Mouse (Mus musculus): Measurements from ENCODE around the gene Olfr1449. TPM values are rescaled to one million over a fixed set of nuclear protein-coding genes. Genes with fewer than 3 reads are reported as not detected.
"Not testable (repeated sequence)": the region's sequence is repeated elsewhere in the genome, so short reads cannot be mapped to it uniquely, and the experiment has no call there.

Olfr1449 gene
- not detected for total RNA-seq (2021)
- long read RNA-seq, result 0 reads

DNA sequence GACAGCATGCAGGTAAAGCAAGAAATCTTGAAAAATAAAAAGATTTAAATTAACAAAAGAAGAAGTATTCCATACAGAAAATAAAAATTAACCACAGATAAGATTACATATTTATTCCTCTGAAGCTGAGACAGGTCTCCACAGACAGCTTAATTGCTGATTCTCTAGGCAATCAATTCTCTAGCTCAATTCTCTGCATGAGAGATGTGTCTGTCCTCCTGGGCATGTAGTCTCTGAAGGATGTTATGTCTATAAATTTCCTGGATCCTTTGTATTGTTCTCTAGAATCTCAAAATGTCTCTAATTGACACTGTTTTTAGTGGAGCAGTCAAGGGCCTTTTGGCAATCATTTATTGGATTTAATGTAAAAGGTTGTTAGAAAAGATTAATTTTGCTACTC lies at the start of gene Olfr1449:
Olfr1449 (plus strand) TSS at position 301 of the 400 bp plus-strand sequence.
- no peak for DNase-seq (ENCODE audit: low spot score in 2 of 2)

GRCm38 (mm10) chr19:12883555-12883954 lies 47.1 kb upstream of the Olfr1449 start, which contains the start of gene Olfr1445:
Gene Olfr1445 (plus strand): TSS chr19:12883855.
- no peak for DNase-seq (ENCODE audit: low spot score in 2 of 2)

- DNase-seq (ENCODE audit: low spot score in 2 of 2), result no peak
Observed at GRCm38 (mm10) chr19:12893424-12893823, 37.2 kb upstream of the Olfr1449 start, which contains the start of gene Olfr1446. Gene Olfr1446 (minus strand): TSS chr19:12893524.

GRCm38 (mm10) chr19:12903643-12904042 lies 27.0 kb upstream of the Olfr1449 start, which contains the start of gene Olfr1447:
Gene Olfr1447 (minus strand): TSS chr19:12903743.
- DNase-seq (ENCODE audit: low spot score in 2 of 2), result no peak

DNA sequence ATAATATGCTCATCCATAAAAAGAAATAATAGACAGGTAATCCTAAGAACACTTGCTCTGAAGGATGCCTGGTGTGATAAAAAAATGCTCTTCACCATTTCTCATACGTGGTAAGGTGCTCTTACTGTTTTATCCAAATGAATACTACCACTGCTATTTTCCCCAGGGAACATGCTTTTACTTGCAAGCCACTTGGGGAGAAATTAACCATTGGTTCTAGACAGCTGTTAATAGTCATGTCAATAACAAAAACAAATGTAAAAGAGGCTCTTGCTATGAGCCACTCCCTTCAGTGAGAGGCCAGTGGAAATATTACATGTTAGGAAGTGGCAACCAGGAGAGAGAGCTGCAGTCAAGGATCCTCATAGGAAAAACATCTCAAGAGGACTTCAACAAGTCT lies 6.3 kb upstream of the Olfr1449 start, which contains the start of gene Olfr1448:
Olfr1448 (minus strand) TSS at position 101 of the 400 bp plus-strand sequence.
- DNase-seq (ENCODE audit: low spot score in 2 of 2), result no peak

DNA sequence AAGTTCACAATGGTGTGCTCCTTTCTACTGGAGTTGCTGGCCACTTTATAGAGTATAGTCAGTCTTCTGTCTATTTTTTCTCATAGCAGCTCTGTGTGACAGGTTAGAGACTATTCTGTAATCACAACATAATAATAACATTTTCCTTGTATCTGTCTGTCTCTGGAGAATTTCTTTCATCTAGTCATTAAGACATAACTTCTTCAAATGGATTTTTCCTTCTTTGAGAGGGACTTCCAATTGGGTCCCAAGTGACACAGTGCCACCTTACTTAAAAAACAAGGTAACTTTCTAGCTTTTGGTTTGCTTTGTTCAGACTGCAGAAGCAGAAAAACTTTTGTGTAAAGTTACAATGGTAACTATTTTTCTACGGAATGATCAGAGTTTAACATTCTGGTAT lies 19.3 kb downstream of the Olfr1449 start, which contains the start of gene Olfr1450:
Olfr1450 (plus strand) TSS at position 301 of the 400 bp plus-strand sequence.
- DNase-seq (ENCODE audit: low spot score in 2 of 2), result no peak

GRCm38 (mm10) chr19:12970082-12970481 lies 39.4 kb downstream of the Olfr1449 start:
- DNase-seq (ENCODE audit: low spot score in 2 of 2), result not testable (repeated sequence)

Other genes starting within 250 kb of the Olfr1449 start
- gene Keg1, start 235.1 kb upstream of the Olfr1449 start, total RNA-seq (2021), result not detected
- 1 to 10 TPM; 2.7 to 3.1 TPM for gene Cntf, start 165.2 kb upstream of the Olfr1449 start, total RNA-seq (2021)
- gene Zfp91, start 134.7 kb upstream of the Olfr1449 start, total RNA-seq (2021), result 10 to 100 TPM; 84.6 to 90.8 TPM
- 1 to 10 TPM; 1.0 to 1.9 TPM for gene Lpxn, start 134.6 kb upstream of the Olfr1449 start, total RNA-seq (2021)
- not detected for gene Gm5244, start 84.2 kb upstream of the Olfr1449 start, total RNA-seq (2021)
- gene Olfr1444, start 73.6 kb upstream of the Olfr1449 start, total RNA-seq (2021), result not detected
- gene Olfr1445, start 47.0 kb upstream of the Olfr1449 start, total RNA-seq (2021), result not detected
- not detected for gene Olfr1446, start 37.3 kb upstream of the Olfr1449 start, total RNA-seq (2021)
- gene Olfr1447, start 27.1 kb upstream of the Olfr1449 start, total RNA-seq (2021), result not detected
- not detected for gene Olfr1448, start 6.4 kb upstream of the Olfr1449 start, total RNA-seq (2021)
- gene Olfr1450, start 19.4 kb downstream of the Olfr1449 start, total RNA-seq (2021), result not detected
- not detected for gene Olfr1451, start 64.2 kb downstream of the Olfr1449 start, total RNA-seq (2021)
- not detected for gene Olfr1453, start 97.5 kb downstream of the Olfr1449 start, total RNA-seq (2021)
- not detected for gene Olfr1454, start 129.8 kb downstream of the Olfr1449 start, total RNA-seq (2021)
- gene Olfr1457, start 167.1 kb downstream of the Olfr1449 start, total RNA-seq (2021), result not detected
- gene Olfr1458, start 175.9 kb downstream of the Olfr1449 start, total RNA-seq (2021), result not detected
- gene Olfr1459, start 218.7 kb downstream of the Olfr1449 start, total RNA-seq (2021), result under 1 TPM; 0.17 to 0.18 TPM
- gene Olfr1461, start 232.2 kb downstream of the Olfr1449 start, total RNA-seq (2021), result not detected